Mouse (Mus musculus): ENCODE data around the gene Krtap4-16. TPM values are rescaled to one million over a fixed set of nuclear protein-coding genes. Genes with fewer than 3 reads are reported as not detected.
"Not testable (repeated sequence)": the region's sequence is repeated elsewhere in the genome, so short reads cannot be mapped to it uniquely, and the experiment has no call there.

The Krtap4-16 gene
- polyA plus RNA-seq (2015; fragmentation: Nextera tagmentation; extraction: Ambion mirVana) = not detected in 2 replicates

DNA sequence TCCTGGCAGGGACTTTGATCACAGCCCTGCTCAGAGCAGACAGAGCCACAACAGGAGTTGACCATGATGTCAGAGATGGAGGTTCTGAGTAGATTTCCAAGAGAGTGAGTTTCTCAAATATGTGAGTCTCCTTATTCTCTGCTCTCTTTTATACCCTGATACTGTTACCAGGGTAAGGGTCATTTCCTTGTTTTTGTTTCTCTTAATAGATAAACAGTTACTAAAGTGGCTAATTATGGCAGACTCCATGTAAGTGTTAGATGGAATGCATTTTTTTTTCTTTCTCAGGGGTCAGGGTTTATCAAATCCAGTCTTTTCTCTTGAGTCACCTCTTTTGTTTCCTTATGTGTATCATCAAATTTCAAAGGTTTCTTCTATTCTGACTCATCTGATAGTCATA is at the start of gene Krtap4-16:
TSS of gene Krtap4-16 (minus strand) at position 101 of the 400 bp plus-strand sequence.
- no peaks in the 10 kb centered on the region for H3K9me3 ChIP-seq (replicated peaks; ENCODE audit: control insufficient read depth, low read length)
- H3K4me2 ChIP-seq (ENCODE audit: low read depth, low read length) = no peak within 1 kb of the TSS
- H3K4me1 ChIP-seq (ENCODE audit: control insufficient read depth, insufficient read depth, low read length) = no peaks in the 10 kb centered on the region
- no peaks in the 10 kb centered on the region for H3K36me3 ChIP-seq (ENCODE audit: control insufficient read depth, insufficient read depth, low read length)
- no peaks in the 10 kb centered on the region for H3K27me3 ChIP-seq (ENCODE audit: control insufficient read depth, insufficient read depth, low read length)
- ATAC-seq (ENCODE audit: insufficient read depth, low FRiP score) = no peak
- H3K4me3 ChIP-seq (replicated peaks; ENCODE audit: low read length) = no peak within 1 kb of the TSS
- H3K27ac ChIP-seq (ENCODE audit: low read length) = no peak within 1 kb of the TSS
- no peak within 1 kb of the TSS for H3K9ac ChIP-seq (ENCODE audit: low read length)

DNA sequence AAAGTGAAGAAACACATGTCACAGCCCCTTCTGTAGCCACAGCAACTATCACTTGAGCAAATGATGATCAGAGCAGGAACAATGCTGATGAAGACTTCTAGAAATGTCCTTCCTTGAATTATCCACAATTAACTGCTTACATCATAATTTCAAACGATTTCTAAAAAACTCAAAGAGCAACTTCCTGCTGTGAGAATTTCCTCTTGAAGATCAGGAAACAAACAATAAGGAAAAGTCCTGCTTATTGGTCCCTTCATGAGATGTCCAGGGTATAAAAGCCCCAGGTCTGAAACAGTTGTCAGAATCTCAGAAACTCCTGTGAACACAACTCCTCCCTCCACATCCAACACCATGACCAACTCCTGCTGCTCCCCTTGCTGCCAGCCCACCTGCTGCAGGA is 27.5 kb upstream of the Krtap4-16 start, which contains the start of gene Gm11567:
TSS of gene Gm11567 (plus strand) at position 301 of the 400 bp plus-strand sequence.
- 47% methylated on average over 1 of the region's 1 CpGs for WGBS
- H3K36me3 ChIP-seq (ENCODE audit: control insufficient read depth, insufficient read depth, low read length); H3K9me3 ChIP-seq (replicated peaks; ENCODE audit: control insufficient read depth, low read length); H3K4me2 ChIP-seq (ENCODE audit: low read depth, low read length); H3K9ac ChIP-seq (ENCODE audit: low read length); H3K27me3 ChIP-seq (ENCODE audit: control insufficient read depth, insufficient read depth, low read length); H3K4me3 ChIP-seq (replicated peaks; ENCODE audit: low read length); H3K27ac ChIP-seq (ENCODE audit: low read length); H3K4me1 ChIP-seq (ENCODE audit: control insufficient read depth, insufficient read depth, low read length); ATAC-seq (ENCODE audit: insufficient read depth, low FRiP score): not testable (repeated sequence)

DNA sequence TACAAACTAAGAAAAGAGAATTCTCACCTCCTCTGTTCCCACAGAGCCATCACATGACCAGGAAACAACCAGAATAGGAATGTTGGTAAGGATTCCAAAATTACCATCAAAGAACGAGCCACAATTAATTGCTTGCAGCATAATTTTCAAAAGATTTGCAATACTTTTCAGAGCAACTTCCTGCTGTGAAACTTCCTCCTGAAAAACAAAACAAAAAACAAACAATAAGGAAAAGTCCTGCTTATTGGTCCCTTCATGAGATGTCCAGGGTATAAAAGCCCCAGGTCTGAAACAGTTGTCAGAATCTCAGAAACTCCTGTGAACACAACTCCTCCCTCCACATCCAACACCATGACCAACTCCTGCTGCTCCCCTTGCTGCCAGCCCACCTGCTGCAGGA is 21.7 kb upstream of the Krtap4-16 start, which contains the start of gene Krtap9-1:
TSS of gene Krtap9-1 (plus strand) at position 301 of the 400 bp plus-strand sequence.
- H3K4me3 ChIP-seq (replicated peaks; ENCODE audit: low read length); H3K9me3 ChIP-seq (replicated peaks; ENCODE audit: control insufficient read depth, low read length); ATAC-seq (ENCODE audit: insufficient read depth, low FRiP score); H3K4me2 ChIP-seq (ENCODE audit: low read depth, low read length); H3K9ac ChIP-seq (ENCODE audit: low read length); H3K36me3 ChIP-seq (ENCODE audit: control insufficient read depth, insufficient read depth, low read length); H3K4me1 ChIP-seq (ENCODE audit: control insufficient read depth, insufficient read depth, low read length); H3K27me3 ChIP-seq (ENCODE audit: control insufficient read depth, insufficient read depth, low read length); H3K27ac ChIP-seq (ENCODE audit: low read length): not testable (repeated sequence)
- 83% methylated on average over 1 of the region's 1 CpGs for WGBS

DNA sequence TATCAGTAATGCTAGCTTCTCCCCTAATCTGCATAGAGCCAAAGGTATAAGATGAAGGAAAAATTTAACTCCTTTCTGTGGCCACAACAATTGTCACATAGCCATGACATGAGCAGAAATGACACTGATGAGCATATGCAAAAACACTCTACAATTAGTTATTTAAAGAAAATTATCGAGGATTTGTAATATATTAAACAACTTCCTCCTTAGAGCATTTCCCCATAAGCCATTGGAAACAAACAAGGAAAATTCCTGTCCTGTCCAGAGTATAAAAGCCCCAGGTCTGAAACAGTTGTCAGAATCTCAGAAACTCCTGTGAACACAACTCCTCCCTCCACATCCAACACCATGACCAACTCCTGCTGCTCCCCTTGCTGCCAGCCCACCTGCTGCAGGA is 12.8 kb upstream of the Krtap4-16 start, which contains the start of gene Gm11559:
TSS of gene Gm11559 (plus strand) at position 301 of the 400 bp plus-strand sequence.
- H3K27ac ChIP-seq (ENCODE audit: low read length); H3K9ac ChIP-seq (ENCODE audit: low read length); H3K36me3 ChIP-seq (ENCODE audit: control insufficient read depth, insufficient read depth, low read length); H3K4me2 ChIP-seq (ENCODE audit: low read depth, low read length); ATAC-seq (ENCODE audit: insufficient read depth, low FRiP score); H3K27me3 ChIP-seq (ENCODE audit: control insufficient read depth, insufficient read depth, low read length); H3K4me3 ChIP-seq (replicated peaks; ENCODE audit: low read length); H3K4me1 ChIP-seq (ENCODE audit: control insufficient read depth, insufficient read depth, low read length); H3K9me3 ChIP-seq (replicated peaks; ENCODE audit: control insufficient read depth, low read length): not testable (repeated sequence)
- WGBS = 68% methylated on average over 1 of the region's 1 CpGs

DNA sequence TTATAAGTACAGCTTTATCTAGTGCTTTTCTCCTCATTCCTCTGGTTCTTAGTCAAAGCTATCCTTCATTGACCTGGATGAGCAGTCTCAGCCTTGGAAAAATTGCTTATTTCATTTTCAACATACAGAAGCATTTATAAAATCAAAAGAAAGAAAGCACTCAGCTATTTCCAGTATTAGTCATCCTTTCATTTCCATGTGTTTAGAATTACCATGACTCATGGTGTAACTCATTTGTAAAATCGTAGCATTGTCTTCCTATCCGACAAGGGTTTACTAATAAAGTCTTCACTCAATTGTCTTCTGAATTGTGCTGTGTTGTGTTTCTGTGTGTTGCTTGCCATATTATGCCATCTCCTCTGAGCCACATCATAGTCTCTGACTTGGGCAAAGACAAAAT is 7.4 kb upstream of the Krtap4-16 start:
- Histone ChIP-seq H3K27me3 (ENCODE audit: control insufficient read depth, insufficient read depth, low read length) (no peaks in the 10 kb centered on the region), H3K4me1 (ENCODE audit: control insufficient read depth, insufficient read depth, low read length) (no peaks in the 10 kb centered on the region), H3K4me3 (replicated peaks; ENCODE audit: low read length) (no peak overlapping the region), H3K9me3 (replicated peaks; ENCODE audit: control insufficient read depth, low read length) (no peaks in the 10 kb centered on the region), H3K36me3 (ENCODE audit: control insufficient read depth, insufficient read depth, low read length) (no peaks in the 10 kb centered on the region), H3K4me2 (ENCODE audit: low read depth, low read length) (no peak overlapping the region), H3K27ac (ENCODE audit: low read length) (no peak overlapping the region), H3K9ac (ENCODE audit: low read length) (no peak overlapping the region)
- ATAC-seq (ENCODE audit: insufficient read depth, low FRiP score) = no peak
- WGBS = 65% methylated on average over 2 of the region's 2 CpGs

DNA sequence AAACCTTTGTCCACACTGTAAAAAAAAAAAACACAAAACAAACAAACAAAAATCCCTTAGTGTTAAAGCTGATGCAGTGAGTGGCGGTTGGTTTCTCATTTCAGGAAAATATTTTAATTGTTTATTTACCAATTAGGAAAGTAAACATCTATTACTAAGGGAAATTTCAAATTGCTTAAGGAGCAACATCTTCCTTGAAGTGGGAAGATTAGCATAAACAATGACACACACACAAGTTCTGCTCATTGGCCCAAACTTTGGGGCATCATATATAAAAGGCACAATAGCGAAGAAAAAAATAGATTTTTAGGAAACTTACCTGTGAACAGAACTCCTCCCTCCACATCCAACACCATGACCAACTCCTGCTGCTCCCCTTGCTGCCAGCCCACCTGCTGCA is 6.2 kb upstream of the Krtap4-16 start, which contains the start of gene Gm11568:
TSS of gene Gm11568 (plus strand) at position 301 of the 400 bp plus-strand sequence.
- no peaks in the 10 kb centered on the region for H3K36me3 ChIP-seq (ENCODE audit: control insufficient read depth, insufficient read depth, low read length)
- H3K4me1 ChIP-seq (ENCODE audit: control insufficient read depth, insufficient read depth, low read length) = no peaks in the 10 kb centered on the region
- no peak within 1 kb of the TSS for H3K9ac ChIP-seq (ENCODE audit: low read length)
- H3K27me3 ChIP-seq (ENCODE audit: control insufficient read depth, insufficient read depth, low read length) = no peaks in the 10 kb centered on the region
- no peak within 1 kb of the TSS for H3K27ac ChIP-seq (ENCODE audit: low read length)
- no peak within 1 kb of the TSS for H3K4me2 ChIP-seq (ENCODE audit: low read depth, low read length)
- H3K4me3 ChIP-seq (replicated peaks; ENCODE audit: low read length) = no peak within 1 kb of the TSS
- H3K9me3 ChIP-seq (replicated peaks; ENCODE audit: control insufficient read depth, low read length) = no peaks in the 10 kb centered on the region
- no peak for ATAC-seq (ENCODE audit: insufficient read depth, low FRiP score)
- 85% methylated on average over 2 of the region's 2 CpGs for WGBS

DNA sequence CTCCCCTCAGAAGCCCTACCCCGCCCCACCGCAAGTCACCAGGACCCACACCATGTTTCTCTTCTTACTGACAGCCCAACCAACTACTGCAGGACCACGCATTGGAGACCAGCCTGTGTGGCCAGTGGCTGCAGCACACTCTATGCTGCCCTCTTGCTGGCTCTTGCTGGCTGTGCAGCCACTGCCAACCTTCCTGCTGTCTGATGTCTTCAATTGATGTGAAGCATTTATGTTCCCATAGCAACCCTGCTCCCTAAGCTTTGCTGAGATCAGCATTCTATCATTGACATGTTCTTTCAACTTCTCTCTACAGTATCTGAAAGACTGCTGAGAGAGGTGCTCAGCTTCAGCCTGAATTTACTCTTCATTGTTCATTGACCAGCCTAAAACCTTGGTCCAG is 2.7 kb upstream of the Krtap4-16 start:
- Histone ChIP-seq H3K36me3 (ENCODE audit: control insufficient read depth, insufficient read depth, low read length) (no peaks in the 10 kb centered on the region), H3K27me3 (ENCODE audit: control insufficient read depth, insufficient read depth, low read length) (no peaks in the 10 kb centered on the region), H3K4me3 (replicated peaks; ENCODE audit: low read length) (no peak overlapping the region), H3K9ac (ENCODE audit: low read length) (no peak overlapping the region), H3K27ac (ENCODE audit: low read length) (no peak overlapping the region), H3K4me1 (ENCODE audit: control insufficient read depth, insufficient read depth, low read length) (no peaks in the 10 kb centered on the region), H3K4me2 (ENCODE audit: low read depth, low read length) (no peak overlapping the region), H3K9me3 (replicated peaks; ENCODE audit: control insufficient read depth, low read length) (no peaks in the 10 kb centered on the region)
- no peak for ATAC-seq (ENCODE audit: insufficient read depth, low FRiP score)
- WGBS = 58% methylated on average over 3 of the region's 3 CpGs

DNA sequence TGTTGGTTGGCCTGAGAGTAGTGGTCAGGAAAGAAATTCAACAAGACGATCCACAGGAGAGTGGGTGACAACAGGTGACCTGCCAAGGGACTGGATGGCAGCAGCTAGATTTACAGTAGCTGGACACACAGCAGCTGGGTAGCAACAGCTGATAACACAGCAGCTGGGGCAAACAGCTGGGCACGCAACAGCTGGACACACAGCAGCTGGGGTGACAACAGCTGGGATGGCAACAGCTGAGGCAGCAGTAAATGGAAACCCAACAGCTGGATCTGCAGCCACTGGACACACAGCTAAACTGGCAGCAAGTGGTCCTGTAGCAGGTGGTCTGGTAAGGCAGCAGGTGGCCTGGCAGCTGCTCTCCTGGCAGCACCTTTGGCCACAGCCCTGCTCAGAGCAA is 4.7 kb downstream of the Krtap4-16 start:
- Histone ChIP-seq H3K27me3 (ENCODE audit: control insufficient read depth, insufficient read depth, low read length) (no peaks in the 10 kb centered on the region), H3K4me1 (ENCODE audit: control insufficient read depth, insufficient read depth, low read length) (no peaks in the 10 kb centered on the region)
- 83% methylated on average over 2 of the region's 2 CpGs for WGBS

DNA sequence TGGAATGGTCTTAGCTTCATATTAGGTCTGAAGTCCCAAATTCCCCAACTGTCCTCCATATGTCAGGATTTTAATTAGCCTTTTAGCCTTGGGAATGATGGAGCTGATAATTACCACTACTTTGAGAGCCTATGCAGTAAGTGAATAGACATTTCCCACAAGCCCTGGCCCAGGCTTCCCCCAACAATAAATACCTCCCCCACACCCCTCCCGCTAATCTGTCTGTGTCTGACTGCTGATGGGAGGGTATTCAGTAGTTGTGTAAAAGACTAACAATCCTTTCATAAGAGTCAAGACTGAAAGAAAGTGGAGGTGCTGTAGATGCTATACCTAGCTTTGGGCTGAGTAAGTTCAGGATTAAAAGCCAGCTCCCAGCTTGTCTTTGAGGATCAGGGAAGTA is 9.2 kb downstream of the Krtap4-16 start:
- ATAC-seq (ENCODE audit: insufficient read depth, low FRiP score) = no peak
- no peak overlapping the region for H3K4me3 ChIP-seq (replicated peaks; ENCODE audit: low read length)
- H3K4me1 ChIP-seq (ENCODE audit: control insufficient read depth, insufficient read depth, low read length) = no peaks in the 10 kb centered on the region
- H3K9me3 ChIP-seq (replicated peaks; ENCODE audit: control insufficient read depth, low read length) = no peaks in the 10 kb centered on the region
- no peak overlapping the region for H3K9ac ChIP-seq (ENCODE audit: low read length)
- no peaks in the 10 kb centered on the region for H3K27me3 ChIP-seq (ENCODE audit: control insufficient read depth, insufficient read depth, low read length)
- WGBS = 92% methylated on average over 1 of the region's 1 CpGs
- H3K27ac ChIP-seq (ENCODE audit: low read length) = no peak overlapping the region
- H3K4me2 ChIP-seq (ENCODE audit: low read depth, low read length) = no peak overlapping the region
- H3K36me3 ChIP-seq (ENCODE audit: control insufficient read depth, insufficient read depth, low read length) = no peaks in the 10 kb centered on the region

More for the DNA sequence above, 4.7 kb downstream of the Krtap4-16 start:
- Histone ChIP-seq H3K4me3 (replicated peaks; ENCODE audit: low read length) (no peak overlapping the region), H3K9me3 (replicated peaks; ENCODE audit: control insufficient read depth, low read length) (no peaks in the 10 kb centered on the region), H3K4me2 (ENCODE audit: low read depth, low read length) (no peak overlapping the region), H3K9ac (ENCODE audit: low read length) (no peak overlapping the region), H3K27ac (ENCODE audit: low read length) (no peak overlapping the region), H3K36me3 (ENCODE audit: control insufficient read depth, insufficient read depth, low read length) (no peaks in the 10 kb centered on the region)
- ATAC-seq (ENCODE audit: insufficient read depth, low FRiP score) = no peak
